Mouse (Mus musculus): ENCODE results near the gene Lrpap1. TPM values are rescaled to one million over a fixed set of nuclear protein-coding genes. Genes with fewer than 3 reads are reported as not detected.

Gene Lrpap1
- polyA plus RNA-seq (2015; fragmentation: Illumina TruSeq; extraction: RNeasy Lipid Tissue Mini Kit (QIAGEN cat#74804); ENCODE audit: insufficient read depth, low replicate concordance): 24.9 TPM

GRCm38 (mm10) chr5:35104960-35105921, at the start of gene Lrpap1:
Lrpap1 (minus strand) TSS chr5:35105766.

GRCm38 (mm10) chr5:35056604-35057432, 48.7 kb downstream of the Lrpap1 start, which contains the start of gene Dok7:
Dok7 (plus strand) TSS chr5:35056766.

Other genes starting within 250 kb of the Lrpap1 start
- 0.62 TPM for gene Msantd1, start 197.8 kb downstream of the Lrpap1 start, polyA plus RNA-seq (2015; fragmentation: Illumina TruSeq; extraction: RNeasy Lipid Tissue Mini Kit (QIAGEN cat#74804); ENCODE audit: insufficient read depth, low replicate concordance)
- 17.1 TPM for gene Rgs12, start 156.3 kb downstream of the Lrpap1 start, polyA plus RNA-seq (2015; fragmentation: Illumina TruSeq; extraction: RNeasy Lipid Tissue Mini Kit (QIAGEN cat#74804); ENCODE audit: insufficient read depth, low replicate concordance)
- gene Hgfac, start 64.3 kb downstream of the Lrpap1 start, polyA plus RNA-seq (2015; fragmentation: Illumina TruSeq; extraction: RNeasy Lipid Tissue Mini Kit (QIAGEN cat#74804); ENCODE audit: insufficient read depth, low replicate concordance): 0.52 TPM
- not detected for gene Dok7, start 49.0 kb downstream of the Lrpap1 start, polyA plus RNA-seq (2015; fragmentation: Illumina TruSeq; extraction: RNeasy Lipid Tissue Mini Kit (QIAGEN cat#74804); ENCODE audit: insufficient read depth, low replicate concordance)
- gene Adra2c, start 172.6 kb upstream of the Lrpap1 start, polyA plus RNA-seq (2015; fragmentation: Illumina TruSeq; extraction: RNeasy Lipid Tissue Mini Kit (QIAGEN cat#74804); ENCODE audit: insufficient read depth, low replicate concordance): not detected